Mouse (Mus musculus): ENCODE measurements at regions not wholly inside any gene's neighbourhood (a gene's known extent, or its start where the extent isn't known, plus 50 kb on each side); places are given as distances from the start of the nearest gene placed in this dataset.

DNA sequence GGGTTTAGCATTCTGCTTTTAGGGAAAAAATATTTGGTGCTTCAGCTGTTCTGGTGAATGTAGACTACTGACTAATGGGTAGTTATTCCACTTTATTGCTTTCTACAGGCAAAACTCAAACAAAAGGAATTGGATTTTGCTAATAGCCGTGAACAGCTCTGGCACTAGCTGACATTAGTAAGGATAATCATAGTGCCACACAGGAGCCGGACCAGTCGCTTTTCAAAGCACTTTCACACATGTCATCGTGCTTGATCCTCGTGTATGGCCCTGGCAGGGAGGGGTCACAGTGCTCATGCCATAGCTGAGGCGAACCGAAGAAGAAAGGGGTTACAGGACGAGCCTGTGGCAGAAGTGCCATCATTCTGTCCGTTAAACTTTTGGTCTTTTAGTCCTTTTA lies 153.2 kb upstream of the Atp5g3 start:
- TF ChIP-seq CTCF (conservative IDR thresholded peaks at IDR 0.05 in 1 of 2, IDR thresholded peaks at IDR 0.05 in 1 of 2; ENCODE audit: low read depth in 2 of 2, low read length in 2 of 2): no peak
- no peak for TF ChIP-seq POLR2A (IDR thresholded peaks at IDR 0.05; ENCODE audit: low read depth, low read length)
- no peak for TF ChIP-seq TBP (conservative IDR thresholded peaks at IDR 0.05; ENCODE audit: low read depth, low read length)
- TF ChIP-seq ZMIZ1 (IDR thresholded peaks at IDR 0.05; ENCODE audit: low read depth, low read length): no peak
